Mouse (Mus musculus): ENCODE measurements around the gene Cdhr3. TPM values are rescaled to one million over a fixed set of nuclear protein-coding genes. Genes with fewer than 3 reads are reported as not detected.

Cdhr3 gene
- polyA plus RNA-seq, 1 experiment from 2014 or later = 0.20 TPM

Small RNAs within 50 kb of the gene (microRNA-seq; reads per million reads assigned to microRNA genes)
- not detected for gene Gm22904

Other genes starting within 250 kb of the Cdhr3 start
- 39.8 TPM in 2 replicates for gene Sypl, start 139.0 kb downstream of the Cdhr3 start, polyA plus RNA-seq (2015; fragmentation: Nextera tagmentation; extraction: Ambion mirVana)
- gene Atxn7l1, start 54.8 kb upstream of the Cdhr3 start, polyA plus RNA-seq (2015; fragmentation: Nextera tagmentation; extraction: Ambion mirVana) = 15.4 and 17.6 TPM in 2 replicates

Data from forebrain, embryonic 15.5 days (tissue).